Mouse (Mus musculus) kidney, embryonic 15.5 days (tissue): ENCODE data around the gene Noxred1. TPM values are rescaled to one million over a fixed set of nuclear protein-coding genes. Genes with fewer than 3 reads are reported as not detected.
"Not testable (repeated sequence)": the region's sequence is repeated elsewhere in the genome, so short reads cannot be mapped to it uniquely, and the experiment has no call there.

Experiments
- ATAC-seq: fragments of 200-750 bp; cut with Nextera tagmentation; replicated peaks from 2 replicates; pipeline ENCODE4 v1.8.0; 2017; ENCODE audit warnings: moderate TSS enrichment; ENCODE audit not compliant: low FRiP score
- H3K27ac ChIP-seq: fragments of 300-500 bp; sonication (generic); 2 replicates; pipeline ENCODE4 v1.5.1; 2015; ENCODE audit warnings: mild to moderate bottlenecking, inconsistent platforms
- H3K27me3 ChIP-seq: fragments of 300-500 bp; sonication (generic); 2 replicates; pipeline ENCODE4 v1.6.1; 2015; ENCODE audit warnings: inconsistent platforms
- H3K36me3 ChIP-seq: fragments of 300-500 bp; sonication (generic); 2 replicates; pipeline ENCODE4 v1.6.1; 2015; ENCODE audit warnings: inconsistent platforms
- H3K4me1 ChIP-seq: fragments of 300-500 bp; sonication (generic); 2 replicates; pipeline ENCODE4 v1.6.1; 2015; ENCODE audit warnings: inconsistent platforms
- H3K4me2 ChIP-seq: fragments of 300-500 bp; sonication (generic); 2 replicates; pipeline ENCODE4 v1.6.1; 2015; ENCODE audit warnings: moderate library complexity, mild to moderate bottlenecking, inconsistent platforms
- H3K4me3 ChIP-seq: fragments of 300-500 bp; sonication (generic); replicated peaks from 2 replicates; pipeline ENCODE4 v1.5.1; 2015; ENCODE audit warnings: mild to moderate bottlenecking, inconsistent platforms
- H3K9ac ChIP-seq: fragments of 300-500 bp; sonication (generic); 2 replicates; pipeline ENCODE4 v1.6.1; 2015; ENCODE audit warnings: mild to moderate bottlenecking, inconsistent platforms
- H3K9me3 ChIP-seq: fragments of 300-500 bp; sonication (generic); replicated peaks from 2 replicates; pipeline ENCODE4 v1.6.1; 2016; ENCODE audit warnings: inconsistent platforms
- WGBS: fragments of 180-500 bp; shearing (Covaris S2); methylation state at CpG from one replicate; pipeline ENCODE4 v1.1.7; 2015; ENCODE audit warnings: mixed read lengths; 5-methylcytosine and 5-hydroxymethylcytosine counted together
- polyA plus RNA-seq: library from polyadenylated mRNA; unstranded; fragments of >200 nt; fragmentation: Nextera tagmentation; extraction: Ambion mirVana; gene quantifications from 2 replicates; pipeline ENCODE4 v1.2.1, GENCODE M21; 2015

Noxred1 gene
- polyA plus RNA-seq, 1 experiment from 2014 or later, result 0.55 TPM

GRCm38 (mm10) chr12:87219362-87219761, 19.2 kb downstream of the Noxred1 start:
- Histone ChIP-seq H3K36me3 (no peaks in the 10 kb centered on the region), H3K9ac (no peak overlapping the region), H3K27ac (no peak overlapping the region), H3K9me3 (no peaks in the 10 kb centered on the region), H3K4me3 (no peak overlapping the region), H3K4me2 (no peak overlapping the region), H3K27me3 (no peaks in the 10 kb centered on the region), H3K4me1 (no peaks in the 10 kb centered on the region)
- 51% methylated on average over 7 of the region's 7 CpGs for WGBS
- ATAC-seq, result no peak

- no peak for ATAC-seq
- Histone ChIP-seq H3K4me2 (no peak overlapping the region), H3K9ac (no peak overlapping the region), H3K36me3 (no peaks in the 10 kb centered on the region), H3K27ac (no peak overlapping the region), H3K27me3 (no peaks in the 10 kb centered on the region), H3K4me1 (no peaks in the 10 kb centered on the region), H3K4me3 (no peak overlapping the region), H3K9me3 (no peaks in the 10 kb centered on the region)
Measured at GRCm38 (mm10) chr12:87217596-87217995, 20.9 kb downstream of the Noxred1 start.

GRCm38 (mm10) chr12:87216053-87216452, 22.5 kb downstream of the Noxred1 start:
- no peaks in the 10 kb centered on the region for H3K36me3 ChIP-seq
- H3K4me2 ChIP-seq, result no peak overlapping the region
- no peak overlapping the region for H3K9ac ChIP-seq
- H3K4me3 ChIP-seq, result no peak overlapping the region
- H3K9me3 ChIP-seq, result no peaks in the 10 kb centered on the region
- no peak overlapping the region for H3K27ac ChIP-seq
- no peaks in the 10 kb centered on the region for H3K27me3 ChIP-seq
- WGBS, result 76% methylated on average over 2 of the region's 2 CpGs
- no peak for ATAC-seq
- H3K4me1 ChIP-seq, result no peaks in the 10 kb centered on the region

- ATAC-seq, result no peak
- H3K4me1 ChIP-seq, result no peaks in the 10 kb centered on the region
- WGBS, result 53% methylated on average over 2 of the region's 2 CpGs
Measured at GRCm38 (mm10) chr12:87212844-87213606, 25.5 kb downstream of the Noxred1 start.

GRCm38 (mm10) chr12:87205789-87206188, 32.7 kb downstream of the Noxred1 start:
- ATAC-seq, H3K9me3 ChIP-seq, H3K36me3 ChIP-seq, H3K27me3 ChIP-seq, H3K4me3 ChIP-seq, H3K4me1 ChIP-seq, H3K27ac ChIP-seq, H3K9ac ChIP-seq, H3K4me2 ChIP-seq: not testable (repeated sequence)
- 85% methylated on average over 5 of the region's 5 CpGs for WGBS

More at GRCm38 (mm10) chr12:87212844-87213606, 25.5 kb downstream of the Noxred1 start:
- Histone ChIP-seq H3K36me3 (no peaks in the 10 kb centered on the region), H3K4me3 (no peak overlapping the region), H3K4me2 (no peak overlapping the region), H3K9me3 (no peaks in the 10 kb centered on the region), H3K9ac (no peak overlapping the region), H3K27me3 (no peaks in the 10 kb centered on the region), H3K27ac (no peak overlapping the region)

GRCm38 (mm10) chr12:87201694-87202093, 36.8 kb downstream of the Noxred1 start:
- H3K4me1 ChIP-seq, result peaks cover 9% of the 10 kb centered on the region; the same call in 1 of the 2 replicates
- no peak overlapping the region for H3K4me3 ChIP-seq
- no peak overlapping the region for H3K4me2 ChIP-seq
- H3K27ac ChIP-seq, result no peak overlapping the region
- no peaks in the 10 kb centered on the region for H3K9me3 ChIP-seq
- ATAC-seq, result no peak
- no peak overlapping the region for H3K9ac ChIP-seq
- no peaks in the 10 kb centered on the region for H3K27me3 ChIP-seq
- 70% methylated on average over 5 of the region's 5 CpGs for WGBS
- H3K36me3 ChIP-seq, result no peaks in the 10 kb centered on the region

- peak within 1 kb of the TSS; percentile 92 for H3K4me2 ChIP-seq
- no peaks in the 10 kb centered on the region for H3K9me3 ChIP-seq
- peaks cover 9% of the 10 kb centered on the region; the same call in 1 of the 2 replicates for H3K4me1 ChIP-seq
- ATAC-seq, result peak; percentile 97
- H3K4me3 ChIP-seq, result peak within 1 kb of the TSS; percentile 83
- peak within 1 kb of the TSS; percentile 75 for H3K27ac ChIP-seq
- H3K27me3 ChIP-seq, result no peaks in the 10 kb centered on the region
- peak within 1 kb of the TSS; percentile 87 for H3K9ac ChIP-seq
- H3K36me3 ChIP-seq, result no peaks in the 10 kb centered on the region
- WGBS, result under 1% methylated on average over 60 of the region's 70 CpGs
Measured at GRCm38 (mm10) chr12:87199973-87200586, 38.5 kb downstream of the Noxred1 start, which contains the start of gene Tmed8. Gene Tmed8 (minus strand): TSS chr12:87200454.

GRCm38 (mm10) chr12:87199206-87199972, 39.1 kb downstream of the Noxred1 start, which contains the start of gene Samd15:
Gene Samd15 (plus strand): TSS chr12:87199723.
- ATAC-seq, result peak; percentile 57; the same call in 1 of the 2 replicates
- no peaks in the 10 kb centered on the region for H3K9me3 ChIP-seq
- peak within 1 kb of the TSS; percentile 83 for H3K4me3 ChIP-seq
- H3K27me3 ChIP-seq, result no peaks in the 10 kb centered on the region
- peak within 1 kb of the TSS; percentile 92 for H3K4me2 ChIP-seq
- WGBS, result under 1% methylated on average over 38 of the region's 38 CpGs
- peaks cover 9% of the 10 kb centered on the region; the same call in 1 of the 2 replicates for H3K4me1 ChIP-seq
- peak within 1 kb of the TSS; percentile 75 for H3K27ac ChIP-seq
- no peaks in the 10 kb centered on the region for H3K36me3 ChIP-seq
- peak within 1 kb of the TSS; percentile 87 for H3K9ac ChIP-seq

GRCm38 (mm10) chr12:87198792-87199191, 39.7 kb downstream of the Noxred1 start:
- peaks cover 9% of the 10 kb centered on the region; the same call in 1 of the 2 replicates for H3K4me1 ChIP-seq
- peak overlapping the region; percentile 83 for H3K4me3 ChIP-seq
- no peak overlapping the region for H3K27ac ChIP-seq
- ATAC-seq, result no peak
- no peaks in the 10 kb centered on the region for H3K27me3 ChIP-seq
- H3K9me3 ChIP-seq, result no peaks in the 10 kb centered on the region
- H3K36me3 ChIP-seq, result no peaks in the 10 kb centered on the region
- H3K4me2 ChIP-seq, result peak overlapping the region; percentile 92
- peak overlapping the region; percentile 87; the same call in 1 of the 2 replicates for H3K9ac ChIP-seq
- 57% methylated on average over 6 of the region's 6 CpGs for WGBS

GRCm38 (mm10) chr12:87196310-87196709, 42.2 kb downstream of the Noxred1 start:
- ATAC-seq, result no peak
- H3K4me3 ChIP-seq, result no peak overlapping the region

GRCm38 (mm10) chr12:87195069-87195468, 43.5 kb downstream of the Noxred1 start:
- Histone ChIP-seq H3K36me3 (no peaks in the 10 kb centered on the region), H3K4me2 (no peak overlapping the region), H3K4me3 (no peak overlapping the region), H3K9ac (no peak overlapping the region), H3K27ac (no peak overlapping the region), H3K4me1 (peaks cover 7% of the 10 kb centered on the region; the same call in 1 of the 2 replicates), H3K27me3 (no peaks in the 10 kb centered on the region), H3K9me3 (no peaks in the 10 kb centered on the region)
- WGBS, result 87% methylated on average over 1 of the region's 1 CpGs
- ATAC-seq, result no peak

More at GRCm38 (mm10) chr12:87196310-87196709, 42.2 kb downstream of the Noxred1 start:
- Histone ChIP-seq H3K27ac (no peak overlapping the region), H3K9me3 (no peaks in the 10 kb centered on the region), H3K4me2 (no peak overlapping the region), H3K27me3 (no peaks in the 10 kb centered on the region), H3K4me1 (peaks cover 9% of the 10 kb centered on the region; the same call in 1 of the 2 replicates), H3K36me3 (no peaks in the 10 kb centered on the region), H3K9ac (no peak overlapping the region)

GRCm38 (mm10) chr12:87193008-87193407, 45.5 kb downstream of the Noxred1 start:
- H3K36me3 ChIP-seq, result no peaks in the 10 kb centered on the region
- no peak overlapping the region for H3K4me3 ChIP-seq
- H3K27me3 ChIP-seq, result no peaks in the 10 kb centered on the region
- no peak for ATAC-seq
- no peak overlapping the region for H3K4me2 ChIP-seq
- no peaks in the 10 kb centered on the region for H3K9me3 ChIP-seq
- H3K27ac ChIP-seq, result no peak overlapping the region
- no peak overlapping the region for H3K9ac ChIP-seq
- 84% methylated on average over 3 of the region's 3 CpGs for WGBS
- H3K4me1 ChIP-seq, result no peaks in the 10 kb centered on the region
